Mouse (Mus musculus) cerebellum, adult 2 months (tissue): ENCODE measurements around the gene Cadm1. TPM values are rescaled to one million over a fixed set of nuclear protein-coding genes. Genes with fewer than 3 reads are reported as not detected.

Experiments
- DNase-seq, 2 experiments: peaks; one replicate each; pipeline ENCODE4 v3.0.0; 2021
- H3K27ac ChIP-seq: fragments of 200-500 bp; 2 replicates; pipeline ENCODE4 v1.5.1; 2012; ENCODE audit warnings: low read length, control low read depth, inconsistent platforms; ENCODE audit not compliant: insufficient read depth
- H3K27me3 ChIP-seq: fragments of 200-500 bp; 2 replicates; pipeline ENCODE4 v1.6.1; 2012; ENCODE audit warnings: inconsistent platforms, mild to moderate bottlenecking, low read length, moderate library complexity; ENCODE audit not compliant: control insufficient read depth, insufficient read depth
- H3K4me1 ChIP-seq: fragments of 200-500 bp; 2 replicates; pipeline ENCODE4 v1.6.1; 2011; ENCODE audit warnings: low read length; ENCODE audit not compliant: control insufficient read depth, insufficient read depth
- H3K4me3 ChIP-seq: fragments of 200-500 bp; replicated peaks from 2 replicates; pipeline ENCODE3; 2011; ENCODE audit warnings: mild to moderate bottlenecking, low read depth, low read length, control low read depth; ENCODE audit not compliant: insufficient read depth
- CTCF ChIP-seq: fragments of 200-500 bp; IDR thresholded peaks from 2 replicates; pipeline ENCODE4 v1.5.1; 2011; ENCODE audit warnings: low read depth, mild to moderate bottlenecking, control low read depth, low read length, moderate library complexity, borderline replicate concordance; ENCODE audit not compliant: insufficient read depth
- POLR2A ChIP-seq: fragments of 200-500 bp; IDR thresholded peaks from 2 replicates; pipeline ENCODE4 v1.6.1; 2011; ENCODE audit warnings: low read length, control low read depth, borderline replicate concordance; ENCODE audit not compliant: insufficient read depth
- WGBS: fragments of 180-500 bp; shearing (Covaris S2); methylation state at CpG from one replicate; pipeline ENCODE4 v1.1.7; 2018; 5-methylcytosine and 5-hydroxymethylcytosine counted together
- polyA plus RNA-seq: library from polyadenylated mRNA; depleted of rRNA; stranded (reverse); fragments of >200 nt; gene quantifications from 2 replicates; pipeline ENCODE4 v1.2.3, GENCODE M21; 2012

The Cadm1 gene
- polyA plus RNA-seq, 1 experiment: 55.9 TPM

- DNase-seq: no peak
- H3K4me3 ChIP-seq: no peak overlapping the region
- H3K4me1 ChIP-seq: no peaks in the 10 kb centered on the region
- H3K27ac ChIP-seq: no peak overlapping the region
- WGBS: 24% methylated on average over 8 of the region's 8 CpGs
- no peaks in the 10 kb centered on the region for H3K27me3 ChIP-seq
- no peak for TF ChIP-seq POLR2A
Observed at GRCm38 (mm10) chr9:47838170-47838569, 308.2 kb downstream of the Cadm1 start.

- WGBS: 58% methylated on average over 15 of the region's 15 CpGs
- TF ChIP-seq CTCF (no peak), POLR2A (no peak)
- Histone ChIP-seq H3K4me3 (no peak overlapping the region), H3K27ac (no peak overlapping the region), H3K4me1 (0 out of 2 replicates have a peak, but pooled peaks cover 2% of the 10 kb centered on the region), H3K27me3 (no peaks in the 10 kb centered on the region)
- no peak for DNase-seq
Observed at GRCm38 (mm10) chr9:47838890-47839691, 309.1 kb downstream of the Cadm1 start.

GRCm38 (mm10) chr9:47839692-47840025 is 309.7 kb downstream of the Cadm1 start:
- 81% methylated on average over 10 of the region's 10 CpGs for WGBS
- Histone ChIP-seq H3K27ac (no peak overlapping the region), H3K4me3 (no peak overlapping the region), H3K4me1 (0 out of 2 replicates have a peak, but pooled peaks cover 2% of the 10 kb centered on the region), H3K27me3 (no peaks in the 10 kb centered on the region)
- no peak for DNase-seq
- TF ChIP-seq POLR2A (no peak), CTCF (no peak)

DNA sequence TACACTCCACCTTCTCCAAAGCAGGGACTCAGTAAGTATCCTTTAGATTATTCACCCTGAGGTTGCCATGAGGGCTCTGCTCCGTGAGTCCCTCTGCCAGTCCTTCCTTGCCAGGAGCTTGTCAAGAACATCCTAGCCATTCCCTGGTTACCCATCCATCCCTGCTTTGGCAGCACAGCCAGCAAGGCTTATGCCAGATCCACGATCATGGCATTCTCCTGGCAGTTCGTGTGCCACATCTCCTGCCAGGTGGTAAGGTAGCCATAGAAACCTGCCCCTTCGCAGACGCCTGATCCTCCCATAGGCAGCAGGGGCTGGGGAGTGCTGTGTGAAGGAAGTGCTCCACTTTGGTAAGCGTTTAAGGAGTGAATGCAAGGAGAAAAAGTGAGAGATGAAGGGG is 313.4 kb downstream of the Cadm1 start:
- DNase-seq: peak in 1 of 2 experiments; percentile 29

DNA sequence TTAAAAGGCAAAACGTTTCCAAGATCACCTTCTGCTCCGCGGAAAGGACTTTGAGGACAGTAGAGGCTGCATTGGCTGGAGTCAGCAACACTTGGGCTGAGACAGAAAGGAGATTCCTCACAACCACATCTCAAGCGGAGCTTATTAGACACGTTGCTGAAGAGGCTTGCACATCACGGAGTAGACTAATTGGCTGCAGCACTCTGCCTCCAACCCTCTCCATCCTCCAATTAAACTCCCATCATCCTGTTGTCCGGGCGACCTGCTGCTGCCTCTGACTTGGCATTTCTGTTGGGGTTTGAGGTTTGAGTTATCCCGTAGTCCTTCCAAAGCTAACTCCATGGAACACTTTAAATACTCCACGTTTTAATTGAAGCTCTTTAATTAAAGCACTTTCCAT is 316.3 kb downstream of the Cadm1 start:
- no peaks in the 10 kb centered on the region for H3K27me3 ChIP-seq
- DNase-seq: no peak
- no peak for TF ChIP-seq POLR2A
- no peak for TF ChIP-seq CTCF
- no peak overlapping the region for H3K27ac ChIP-seq
- WGBS: 73% methylated on average over 10 of the region's 10 CpGs
- H3K4me1 ChIP-seq: 0 out of 2 replicates have a peak, but pooled peaks cover 2% of the 10 kb centered on the region
- H3K4me3 ChIP-seq: no peak overlapping the region

More for the DNA sequence above, 313.4 kb downstream of the Cadm1 start:
- no peaks in the 10 kb centered on the region for H3K27me3 ChIP-seq
- 11% methylated on average over 6 of the region's 6 CpGs for WGBS
- H3K4me3 ChIP-seq: no peak overlapping the region
- TF ChIP-seq CTCF: no peak
- no peak overlapping the region for H3K27ac ChIP-seq
- H3K4me1 ChIP-seq: 0 out of 2 replicates have a peak, but pooled peaks cover 2% of the 10 kb centered on the region

GRCm38 (mm10) chr9:47846926-47847325 is 317.0 kb downstream of the Cadm1 start:
- 93% methylated on average over 6 of the region's 6 CpGs for WGBS
- Histone ChIP-seq H3K27ac (no peak overlapping the region), H3K4me1 (0 out of 2 replicates have a peak, but pooled peaks cover 2% of the 10 kb centered on the region), H3K4me3 (no peak overlapping the region), H3K27me3 (no peaks in the 10 kb centered on the region)
- DNase-seq: no peak
- TF ChIP-seq CTCF: no peak
- no peak for TF ChIP-seq POLR2A

GRCm38 (mm10) chr9:47847797-47848196 is 317.8 kb downstream of the Cadm1 start:
- H3K4me3 ChIP-seq: no peak overlapping the region
- WGBS: 48% methylated on average over 4 of the region's 4 CpGs
- no peak for TF ChIP-seq POLR2A
- no peak for TF ChIP-seq CTCF
- H3K27me3 ChIP-seq: no peaks in the 10 kb centered on the region
- H3K4me1 ChIP-seq: 0 out of 2 replicates have a peak, but pooled peaks cover 2% of the 10 kb centered on the region
- no peak for DNase-seq
- H3K27ac ChIP-seq: no peak overlapping the region

DNA sequence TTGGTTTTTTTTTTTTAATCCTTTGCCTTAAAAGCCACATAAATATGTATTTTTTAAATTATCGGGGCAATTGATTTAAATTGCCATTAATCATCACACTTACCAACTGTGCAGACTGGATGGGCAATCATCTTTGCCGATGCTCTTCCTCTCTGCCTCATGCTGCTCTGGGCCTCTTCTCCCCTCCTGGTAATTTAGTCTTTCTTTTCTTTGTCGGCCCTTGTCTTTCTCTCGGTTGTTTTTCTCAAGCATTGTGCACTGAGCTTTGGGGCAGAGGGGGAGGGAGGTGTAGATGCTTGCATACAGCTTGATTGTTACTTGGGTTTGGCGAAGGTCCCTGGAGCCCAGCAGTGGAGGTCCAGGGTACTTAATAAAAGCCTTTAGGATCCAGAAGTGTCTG is 318.8 kb downstream of the Cadm1 start:
- WGBS: 52% methylated on average over 5 of the region's 5 CpGs
- TF ChIP-seq POLR2A (no peak), CTCF (no peak)
- Histone ChIP-seq H3K27me3 (no peaks in the 10 kb centered on the region), H3K4me3 (no peak overlapping the region), H3K27ac (no peak overlapping the region), H3K4me1 (no peaks in the 10 kb centered on the region)
- no peak for DNase-seq
